Mouse (Mus musculus): ENCODE measurements around the gene Mroh7.

DNA sequence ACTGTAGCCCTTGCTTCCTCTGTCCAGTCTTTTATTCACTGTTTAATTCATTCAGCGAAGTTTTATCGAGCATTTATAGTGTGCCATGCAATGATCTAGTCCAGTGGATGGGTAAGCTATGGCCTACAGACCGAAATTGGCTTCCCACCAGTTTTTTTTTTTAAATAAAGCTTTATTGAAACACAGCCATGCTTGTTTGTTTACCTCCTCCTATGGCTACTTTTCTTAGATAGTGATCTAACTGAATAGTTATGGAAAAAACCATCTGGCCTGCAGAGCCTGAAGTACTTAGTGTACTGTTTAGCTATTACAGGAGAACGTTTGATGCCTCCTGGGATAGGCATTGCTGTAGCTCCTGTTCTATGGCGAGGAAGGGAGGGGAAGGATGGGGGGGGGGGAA, 84.9 kb downstream of the Mroh7 start:
- TF ChIP-seq GATA1 (IDR thresholded peaks at IDR 0.05; ENCODE audit: low read length) (no peak), TAL1 (IDR thresholded peaks at IDR 0.05; ENCODE audit: low read length) (no peak)

Data from erythroblast, embryonic 14.5 days (primary cell).